Mouse (Mus musculus): ENCODE data around the gene Cd79a. TPM values are rescaled to one million over a fixed set of nuclear protein-coding genes. Genes with fewer than 3 reads are reported as not detected.
A peak's percentile ranks its signal among the peaks of the same experiment; 100 is the strongest.

Cd79a gene
- polyA plus RNA-seq, 2 experiments = 0.37 to 0.84 TPM

- Histone ChIP-seq H3K4me3 (replicated peaks; ENCODE audit: low read length) (peak overlapping the region; percentile 85), H3K27me3 (ENCODE audit: control insufficient read depth, insufficient read depth, low read length) (no peaks in the 10 kb centered on the region), H3K4me1 (ENCODE audit: control insufficient read depth, insufficient read depth, low read length) (peaks cover 32% of the 10 kb centered on the region), H3K9ac (ENCODE audit: low read depth, low read length, severe bottlenecking) (peak overlapping the region; percentile 71), H3K4me2 (replicated peaks; ENCODE audit: low read depth, low read length, severe bottlenecking) (peak overlapping the region; percentile 67), H3K27ac (replicated peaks; ENCODE audit: low read depth, low read length) (peak overlapping the region; percentile 67; the same call in 1 of the 2 replicates), H3K36me3 (ENCODE audit: control insufficient read depth, insufficient read depth, low read length) (peaks cover 16% of the 10 kb centered on the region), H3K9me3 (ENCODE audit: control insufficient read depth, low read length) (no peaks in the 10 kb centered on the region)
- DNase-seq (ENCODE audit: low spot score) (peak; percentile 97), ATAC-seq (ENCODE audit: low FRiP score, low read depth) (peak; percentile 95)
- 0 out of 2 replicates have a peak, but pooled peaks have one; percentile 10 for TF ChIP-seq POLR2A (IDR thresholded peaks at IDR 0.05; ENCODE audit: borderline replicate concordance, extremely low read depth, insufficient read depth, insufficient read length)
- 0% methylated on average over 27 of the region's 30 CpGs for WGBS
Measured at GRCm38 (mm10) chr7:24904070-24904483, 6.9 kb downstream of the Cd79a start.

GRCm38 (mm10) chr7:24904936-24905335, 7.8 kb downstream of the Cd79a start:
- ATAC-seq (ENCODE audit: low FRiP score, low read depth) = no peak
- no peaks in the 10 kb centered on the region for H3K27me3 ChIP-seq (ENCODE audit: control insufficient read depth, insufficient read depth, low read length)
- H3K4me2 ChIP-seq (replicated peaks; ENCODE audit: low read depth, low read length, severe bottlenecking) = peak overlapping the region; percentile 67
- peak overlapping the region; percentile 71 for H3K9ac ChIP-seq (ENCODE audit: low read depth, low read length, severe bottlenecking)
- peak; percentile 59 for DNase-seq (ENCODE audit: low spot score)
- peak overlapping the region; percentile 67; the same call in 1 of the 2 replicates for H3K27ac ChIP-seq (replicated peaks; ENCODE audit: low read depth, low read length)
- peak overlapping the region; percentile 85 for H3K4me3 ChIP-seq (replicated peaks; ENCODE audit: low read length)
- H3K36me3 ChIP-seq (ENCODE audit: control insufficient read depth, insufficient read depth, low read length) = peaks cover 24% of the 10 kb centered on the region
- H3K4me1 ChIP-seq (ENCODE audit: control insufficient read depth, insufficient read depth, low read length) = peaks cover 32% of the 10 kb centered on the region
- 13% methylated on average over 3 of the region's 3 CpGs for WGBS
- no peaks in the 10 kb centered on the region for H3K9me3 ChIP-seq (ENCODE audit: control insufficient read depth, low read length)
- TF ChIP-seq POLR2A (IDR thresholded peaks at IDR 0.05; ENCODE audit: borderline replicate concordance, extremely low read depth, insufficient read depth, insufficient read length) = no peak

GRCm38 (mm10) chr7:24906551-24906950, 9.4 kb downstream of the Cd79a start:
- H3K36me3 ChIP-seq (ENCODE audit: control insufficient read depth, insufficient read depth, low read length) = peaks cover 38% of the 10 kb centered on the region
- H3K4me3 ChIP-seq (replicated peaks; ENCODE audit: low read length) = peak overlapping the region; percentile 24
- peak overlapping the region; percentile 42 for H3K4me2 ChIP-seq (replicated peaks; ENCODE audit: low read depth, low read length, severe bottlenecking)
- peak overlapping the region; percentile 79 for H3K27ac ChIP-seq (replicated peaks; ENCODE audit: low read depth, low read length)
- no peaks in the 10 kb centered on the region for H3K9me3 ChIP-seq (ENCODE audit: control insufficient read depth, low read length)
- peaks cover 32% of the 10 kb centered on the region for H3K4me1 ChIP-seq (ENCODE audit: control insufficient read depth, insufficient read depth, low read length)
- 23% methylated on average over 6 of the region's 6 CpGs for WGBS
- ATAC-seq (ENCODE audit: low FRiP score, low read depth) (no peak), DNase-seq (ENCODE audit: low spot score) (no peak)
- TF ChIP-seq POLR2A (IDR thresholded peaks at IDR 0.05; ENCODE audit: borderline replicate concordance, extremely low read depth, insufficient read depth, insufficient read length) = no peak
- peak overlapping the region; percentile 17; the same call in 1 of the 2 replicates for H3K9ac ChIP-seq (ENCODE audit: low read depth, low read length, severe bottlenecking)
- H3K27me3 ChIP-seq (ENCODE audit: control insufficient read depth, insufficient read depth, low read length) = no peaks in the 10 kb centered on the region

GRCm38 (mm10) chr7:24907211-24907748, 10.1 kb downstream of the Cd79a start:
- Histone ChIP-seq H3K36me3 (ENCODE audit: control insufficient read depth, insufficient read depth, low read length) (peaks cover 45% of the 10 kb centered on the region), H3K9me3 (ENCODE audit: control insufficient read depth, low read length) (no peaks in the 10 kb centered on the region), H3K4me2 (replicated peaks; ENCODE audit: low read depth, low read length, severe bottlenecking) (peak overlapping the region; percentile 42), H3K27ac (replicated peaks; ENCODE audit: low read depth, low read length) (peak overlapping the region; percentile 79), H3K4me3 (replicated peaks; ENCODE audit: low read length) (peak overlapping the region; percentile 24), H3K27me3 (ENCODE audit: control insufficient read depth, insufficient read depth, low read length) (no peaks in the 10 kb centered on the region), H3K4me1 (ENCODE audit: control insufficient read depth, insufficient read depth, low read length) (peaks cover 28% of the 10 kb centered on the region), H3K9ac (ENCODE audit: low read depth, low read length, severe bottlenecking) (peak overlapping the region; percentile 17)
- ATAC-seq (ENCODE audit: low FRiP score, low read depth) = peak; percentile 8; the same call in 1 of the 2 replicates
- peak; percentile 62 for DNase-seq (ENCODE audit: low spot score)
- no peak for TF ChIP-seq POLR2A (IDR thresholded peaks at IDR 0.05; ENCODE audit: borderline replicate concordance, extremely low read depth, insufficient read depth, insufficient read length)
- WGBS = 14% methylated on average over 11 of the region's 13 CpGs

GRCm38 (mm10) chr7:24912480-24912879, 15.3 kb downstream of the Cd79a start:
- no peak overlapping the region for H3K27ac ChIP-seq (replicated peaks; ENCODE audit: low read depth, low read length)
- no peaks in the 10 kb centered on the region for H3K27me3 ChIP-seq (ENCODE audit: control insufficient read depth, insufficient read depth, low read length)
- no peak overlapping the region for H3K9ac ChIP-seq (ENCODE audit: low read depth, low read length, severe bottlenecking)
- no peak overlapping the region for H3K4me2 ChIP-seq (replicated peaks; ENCODE audit: low read depth, low read length, severe bottlenecking)
- DNase-seq (ENCODE audit: low spot score) (no peak), ATAC-seq (ENCODE audit: low FRiP score, low read depth) (no peak)
- no peak overlapping the region for H3K4me3 ChIP-seq (replicated peaks; ENCODE audit: low read length)
- peaks cover 3% of the 10 kb centered on the region; the same call in 1 of the 2 replicates for H3K4me1 ChIP-seq (ENCODE audit: control insufficient read depth, insufficient read depth, low read length)
- no peak for TF ChIP-seq POLR2A (IDR thresholded peaks at IDR 0.05; ENCODE audit: borderline replicate concordance, extremely low read depth, insufficient read depth, insufficient read length)
- no peaks in the 10 kb centered on the region for H3K9me3 ChIP-seq (ENCODE audit: control insufficient read depth, low read length)
- H3K36me3 ChIP-seq (ENCODE audit: control insufficient read depth, insufficient read depth, low read length) = peaks cover 72% of the 10 kb centered on the region
- 90% methylated on average over 14 of the region's 14 CpGs for WGBS

Data from limb, embryonic 14.5 days (tissue).